Mouse (Mus musculus) E14TG2a.4 (cell line): Measurements from ENCODE around the gene Zfp358.

ENCODE experiments used
- CTCF ChIP-seq: conservative IDR thresholded peaks from 2 replicates; pipeline ENCODE4 v1.5.1; 2014; ENCODE audit warnings: low read length
- NANOG ChIP-seq: IDR thresholded peaks from 2 replicates; pipeline ENCODE4 v1.6.1; 2014; ENCODE audit warnings: borderline replicate concordance, low read length, mixed read lengths

- TF ChIP-seq CTCF = no peak
- TF ChIP-seq NANOG = no peak
Measured at GRCm38 (mm10) chr8:3467886-3468545, 24.9 kb upstream of the Zfp358 start.
